Mouse (Mus musculus) ES-Bruce4 (cell line): Measurements from ENCODE around the gene Plcb4. TPM values are rescaled to one million over a fixed set of nuclear protein-coding genes. Genes with fewer than 3 reads are reported as not detected.

ENCODE experiments used
- H3K27ac ChIP-seq: 2 replicates; pipeline ENCODE4 v1.5.1; 2012; ENCODE audit warnings: low read length, inconsistent platforms; ENCODE audit not compliant: insufficient read depth
- H3K27me3 ChIP-seq: 2 replicates; pipeline ENCODE4 v1.6.1; 2012; ENCODE audit warnings: mild to moderate bottlenecking, low read length, inconsistent platforms; ENCODE audit not compliant: control insufficient read depth, poor library complexity, insufficient read depth, severe bottlenecking
- H3K36me3 ChIP-seq: 2 replicates; pipeline ENCODE4 v1.6.1; 2012; ENCODE audit warnings: inconsistent platforms, mild to moderate bottlenecking, low read length, moderate library complexity; ENCODE audit not compliant: control insufficient read depth, poor library complexity, insufficient read depth, severe bottlenecking
- H3K4me1 ChIP-seq: one replicate; pipeline ENCODE4 v1.8.1; 2011; ENCODE audit warnings: low read length; ENCODE audit not compliant: control insufficient read depth, insufficient read depth
- H3K4me3 ChIP-seq: 2 replicates; pipeline ENCODE4 v1.5.1; 2011; ENCODE audit warnings: low read depth, mild to moderate bottlenecking, low read length
- H3K9ac ChIP-seq: 2 replicates; pipeline ENCODE4 v1.6.1; 2012; ENCODE audit warnings: low read depth, mild to moderate bottlenecking, inconsistent platforms; ENCODE audit not compliant: poor library complexity, severe bottlenecking
- H3K9me3 ChIP-seq: replicated peaks from 2 replicates; pipeline ENCODE4 v1.6.1; 2012; ENCODE audit warnings: mild to moderate bottlenecking, low read length, inconsistent platforms; ENCODE audit not compliant: control insufficient read depth, poor library complexity, insufficient read depth, severe bottlenecking
- CTCF ChIP-seq: IDR thresholded peaks from one replicate; pipeline ENCODE4 v1.8.1; 2011; ENCODE audit warnings: low read depth, low read length
- EP300 ChIP-seq: IDR thresholded peaks from 2 replicates; pipeline ENCODE4 v1.6.1; 2011; ENCODE audit warnings: low read depth, low read length; ENCODE audit not compliant: insufficient read depth
- POLR2A ChIP-seq: IDR thresholded peaks from one replicate; pipeline ENCODE4 v1.8.1; 2011; ENCODE audit warnings: low read length; ENCODE audit not compliant: insufficient read depth
- polyA plus RNA-seq: library from polyadenylated mRNA; stranded (reverse); fragments of >200 nt; gene quantifications from 2 replicates; pipeline ENCODE4 v1.2.4, GENCODE M21; 2011; ENCODE audit warnings: low read depth; ENCODE audit not compliant: missing spikeins, insufficient read depth, insufficient read length

Plcb4 gene
- polyA plus RNA-seq, 1 experiment = 19.3 TPM

DNA sequence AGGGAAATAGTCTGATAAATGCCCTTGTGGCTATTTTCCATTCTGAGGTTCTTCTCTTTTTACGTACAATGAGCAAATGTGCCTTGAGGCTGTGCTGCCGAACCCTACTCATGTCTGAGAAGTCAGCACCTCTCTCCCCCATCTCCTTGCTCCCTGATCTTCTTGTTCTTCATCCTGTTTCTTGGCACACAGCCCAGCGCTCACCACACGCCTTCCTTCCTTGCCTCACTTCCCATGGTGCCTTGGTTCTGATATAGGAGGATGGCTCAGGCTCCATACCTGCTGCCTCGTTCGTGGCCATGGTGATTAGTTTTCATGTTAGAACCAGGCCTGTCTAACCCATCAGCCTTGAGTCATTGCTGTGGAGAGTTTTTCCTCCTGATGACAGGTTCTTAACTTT, 277.6 kb downstream of the Plcb4 start:
- Histone ChIP-seq H3K27me3 (no peaks in the 10 kb centered on the region), H3K4me3 (no peak overlapping the region), H3K27ac (no peak overlapping the region), H3K9ac (no peak overlapping the region), H3K4me1 (no peaks in the 10 kb centered on the region), H3K36me3 (no peaks in the 10 kb centered on the region), H3K9me3 (no peaks in the 10 kb centered on the region)
- TF ChIP-seq POLR2A (no peak), EP300 (no peak), CTCF (no peak)

DNA sequence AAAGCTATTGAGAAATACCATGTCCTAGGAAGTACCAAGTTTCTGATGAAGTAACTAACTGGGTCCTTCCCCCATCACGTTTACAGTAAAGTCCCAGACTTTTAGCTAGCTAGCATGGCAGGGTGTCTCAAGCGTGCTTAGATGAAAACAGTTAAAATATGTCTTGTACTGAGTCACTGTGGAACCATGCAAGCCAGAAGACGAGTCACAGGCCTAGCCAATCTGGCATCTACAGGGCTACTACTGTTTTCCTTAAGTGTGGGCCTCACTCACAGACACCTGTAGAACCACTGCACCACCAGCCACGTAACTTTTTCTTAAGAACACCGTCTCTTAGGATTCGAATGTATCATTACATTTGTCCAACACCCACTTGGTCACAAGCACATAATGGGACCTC, 278.8 kb downstream of the Plcb4 start:
- no peaks in the 10 kb centered on the region for H3K36me3 ChIP-seq
- TF ChIP-seq POLR2A (no peak), EP300 (no peak)
- no peaks in the 10 kb centered on the region for H3K4me1 ChIP-seq
- H3K9ac ChIP-seq = no peak overlapping the region
- no peaks in the 10 kb centered on the region for H3K9me3 ChIP-seq
- no peak overlapping the region for H3K27ac ChIP-seq
- no peak overlapping the region for H3K4me3 ChIP-seq
- no peaks in the 10 kb centered on the region for H3K27me3 ChIP-seq

DNA sequence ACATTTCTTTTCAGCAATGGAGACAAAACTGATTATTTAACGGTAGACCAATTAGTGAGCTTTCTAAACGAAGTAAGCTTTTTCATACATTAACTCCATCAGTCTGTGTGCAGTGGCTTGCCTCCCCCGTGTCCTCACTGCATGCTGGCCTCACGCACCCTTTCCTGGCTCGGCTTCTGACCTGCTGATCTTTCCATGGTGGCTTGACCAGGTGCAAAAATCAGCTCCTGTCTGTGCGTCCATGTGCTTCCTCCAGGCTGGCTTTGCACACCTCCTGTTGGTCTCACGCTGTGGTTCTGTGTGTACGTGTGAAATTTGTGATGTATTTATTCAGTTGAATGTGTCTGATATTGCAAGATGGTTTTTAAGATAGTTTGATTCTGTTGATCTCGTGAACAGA, 281.1 kb downstream of the Plcb4 start:
- H3K36me3 ChIP-seq = no peaks in the 10 kb centered on the region
- no peak overlapping the region for H3K4me3 ChIP-seq
- H3K9me3 ChIP-seq = no peaks in the 10 kb centered on the region
- TF ChIP-seq CTCF (no peak), POLR2A (no peak), EP300 (no peak)
- no peaks in the 10 kb centered on the region for H3K27me3 ChIP-seq
- H3K4me1 ChIP-seq = no peaks in the 10 kb centered on the region
- no peak overlapping the region for H3K9ac ChIP-seq
- no peak overlapping the region for H3K27ac ChIP-seq

DNA sequence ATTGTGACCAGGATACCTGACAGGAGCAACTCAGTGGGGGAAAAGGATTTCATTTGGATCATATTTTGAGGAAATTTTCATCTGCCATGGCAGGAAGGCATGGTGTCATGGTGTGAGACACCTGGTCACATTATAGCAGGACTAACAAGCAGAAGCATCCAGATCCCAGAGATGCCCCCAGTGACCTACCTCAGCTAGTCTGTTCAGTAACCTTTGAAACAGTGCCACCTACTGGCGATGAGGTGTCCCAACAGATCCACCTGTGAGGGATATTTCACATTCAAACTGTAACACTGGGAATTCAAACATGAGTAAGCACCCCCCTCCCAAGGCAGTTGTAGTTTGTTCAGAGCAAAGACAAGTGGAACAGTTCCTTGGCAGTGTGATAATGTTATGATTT, 289.0 kb downstream of the Plcb4 start:
- Histone ChIP-seq H3K4me3 (no peak overlapping the region), H3K9me3 (no peaks in the 10 kb centered on the region; the same call in 1 of the 2 replicates), H3K9ac (no peak overlapping the region), H3K36me3 (no peaks in the 10 kb centered on the region), H3K27me3 (no peaks in the 10 kb centered on the region), H3K27ac (no peak overlapping the region), H3K4me1 (no peaks in the 10 kb centered on the region)
- no peak for TF ChIP-seq POLR2A
- peak; percentile 39 for TF ChIP-seq CTCF

DNA sequence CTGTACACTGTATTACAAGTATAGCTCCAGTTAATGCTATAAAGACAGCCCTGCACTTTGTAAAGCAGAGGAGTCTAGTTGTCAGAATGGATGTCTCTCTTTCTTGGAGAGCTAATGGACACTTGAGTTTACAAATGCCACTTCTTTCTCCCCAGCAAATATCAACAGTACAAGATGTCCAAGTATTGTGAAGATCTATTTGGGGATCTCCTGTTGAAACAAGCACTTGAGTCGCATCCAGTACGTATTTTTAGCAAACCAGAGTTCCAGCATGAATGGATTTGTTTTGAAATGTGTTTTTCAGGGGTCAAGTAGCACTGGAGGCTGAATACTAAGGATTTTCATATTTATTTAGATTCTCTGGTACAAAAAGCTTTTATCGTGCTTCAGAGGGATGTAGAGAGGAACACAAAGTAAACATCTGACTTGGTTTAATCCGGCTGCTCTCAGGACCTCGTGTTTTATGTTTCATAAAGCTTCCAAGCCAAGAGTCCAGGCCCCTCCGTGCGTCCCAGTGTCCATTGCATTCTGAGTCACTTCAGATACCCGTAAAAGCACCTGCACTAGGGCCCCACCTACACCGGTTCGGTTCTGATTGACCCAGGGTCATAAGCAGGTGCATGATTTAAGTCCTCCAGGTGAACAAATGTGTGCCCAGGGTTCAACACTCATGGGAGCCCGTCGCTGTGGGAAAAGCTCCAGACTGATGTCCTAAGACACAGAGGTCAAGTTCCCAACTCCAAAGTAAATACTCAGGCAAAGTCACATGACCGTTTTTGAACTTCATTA, 296.1 kb downstream of the Plcb4 start:
- H3K4me3 ChIP-seq = no peak overlapping the region
- H3K9ac ChIP-seq = no peak overlapping the region
- H3K36me3 ChIP-seq = no peaks in the 10 kb centered on the region
- H3K4me1 ChIP-seq = no peaks in the 10 kb centered on the region
- no peaks in the 10 kb centered on the region for H3K27me3 ChIP-seq
- H3K27ac ChIP-seq = no peak overlapping the region
- H3K9me3 ChIP-seq = no peaks in the 10 kb centered on the region
- TF ChIP-seq CTCF (no peak), EP300 (no peak), POLR2A (no peak)

DNA sequence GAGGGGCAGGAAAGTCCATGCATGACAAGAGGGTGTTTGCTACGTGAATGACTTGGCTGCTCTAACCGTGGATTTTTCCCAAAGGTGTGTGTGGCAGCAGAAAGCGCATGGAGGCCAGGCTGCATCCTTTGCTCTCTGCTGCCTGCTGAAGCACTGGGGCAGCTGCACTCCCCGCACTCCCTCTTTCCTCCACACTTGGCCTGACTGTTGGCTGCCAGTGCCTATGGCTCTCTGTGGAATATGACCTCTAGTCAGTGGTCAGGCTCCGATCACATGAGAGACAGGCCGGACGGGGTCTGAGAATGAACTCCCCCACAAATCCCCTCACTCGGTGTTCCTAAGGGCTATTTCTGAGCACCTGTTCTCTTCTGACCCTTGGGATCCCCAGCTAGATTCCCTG, 297.0 kb downstream of the Plcb4 start:
- no peaks in the 10 kb centered on the region for H3K27me3 ChIP-seq
- TF ChIP-seq EP300 = no peak
- no peak for TF ChIP-seq POLR2A
- TF ChIP-seq CTCF = no peak
- no peaks in the 10 kb centered on the region for H3K9me3 ChIP-seq
- no peak overlapping the region for H3K9ac ChIP-seq
- no peak overlapping the region for H3K27ac ChIP-seq
- H3K4me3 ChIP-seq = no peak overlapping the region
- H3K4me1 ChIP-seq = no peaks in the 10 kb centered on the region
- no peaks in the 10 kb centered on the region for H3K36me3 ChIP-seq
